Mouse (Mus musculus) CH12.LX (cell line): ENCODE measurements around the gene Cap1. TPM values are rescaled to one million over a fixed set of nuclear protein-coding genes. Genes with fewer than 3 reads are reported as not detected.

ENCODE experiments used
- DNase-seq: peaks from one replicate; pipeline ENCODE4 v3.0.0-alpha.2; 2013; ENCODE audit errors: extremely low read depth
- H3K27ac ChIP-seq: 2 replicates; pipeline ENCODE4 v1.5.1; 2012; ENCODE audit warnings: low read depth, mild to moderate bottlenecking, control low read depth, moderate library complexity; ENCODE audit not compliant: insufficient read depth
- H3K27me3 ChIP-seq: replicated peaks from 2 replicates; pipeline ENCODE3; 2012; ENCODE audit warnings: inconsistent platforms
- H3K36me3 ChIP-seq, 2 experiments: replicated peaks in 1 of 2; 2 replicates each; pipeline versions ENCODE3 to v1.6.1; 2012; ENCODE audit warnings: inconsistent platforms in 1 of 2, low read length in 1 of 2, mild to moderate bottlenecking in 1 of 2, mixed read lengths in 1 of 2, moderate library complexity in 1 of 2; ENCODE audit not compliant: control insufficient read depth in 1 of 2, insufficient read depth in 1 of 2
- H3K4me1 ChIP-seq, 2 experiments: 2 replicates each; pipeline ENCODE4 v1.6.1; 2012; ENCODE audit warnings: inconsistent platforms in 1 of 2, moderate library complexity in 1 of 2; ENCODE audit not compliant: insufficient read depth in 2 of 2, control insufficient read depth in 1 of 2
- H3K4me2 ChIP-seq: 2 replicates; pipeline ENCODE4 v1.6.1; 2012; ENCODE audit warnings: low read depth, mild to moderate bottlenecking, control low read depth; ENCODE audit not compliant: poor library complexity, insufficient read depth, severe bottlenecking
- H3K4me3 ChIP-seq, 3 experiments: fragments of 150-350 bp in 1 of 3; sonication (generic) in 1 of 3; replicated peaks in 1 of 3; 2 replicates each; pipeline versions ENCODE3 to v1.5.1; 2011 to 2012; ENCODE audit warnings: low read depth in 2 of 3, low read length in 2 of 3, mild to moderate bottlenecking in 2 of 3, moderate library complexity in 2 of 3, control low read depth in 1 of 3, improper control_type of control experiment in 1 of 3, inconsistent platforms in 1 of 3, mixed read lengths in 1 of 3; ENCODE audit not compliant: poor library complexity in 1 of 3
- H3K79me2 ChIP-seq: replicated peaks from 2 replicates; pipeline ENCODE4 v1.6.1; 2012; ENCODE audit warnings: mild to moderate bottlenecking, moderate library complexity; ENCODE audit not compliant: control insufficient read depth, poor library complexity, insufficient read depth, severe bottlenecking; ENCODE audit errors: extremely low read depth
- H3K9ac ChIP-seq: 2 replicates; pipeline ENCODE4 v1.6.1; 2012; ENCODE audit warnings: low read depth, mild to moderate bottlenecking, control low read depth, moderate library complexity; ENCODE audit not compliant: insufficient read depth
- H3K9me3 ChIP-seq: replicated peaks from 2 replicates; pipeline ENCODE3; 2012; ENCODE audit warnings: low read length, inconsistent platforms, mixed read lengths
- BHLHE40 ChIP-seq: IDR thresholded peaks from 2 replicates; pipeline ENCODE4 v1.6.1; 2011; ENCODE audit warnings: mild to moderate bottlenecking, low read depth, low read length, improper control_type of control experiment
- CTCF ChIP-seq, 2 experiments: IDR thresholded peaks in 1 of 2; conservative IDR thresholded peaks in 1 of 2; 2 replicates each; pipeline ENCODE4 v1.5.1; 2011 to 2012; ENCODE audit warnings: low read depth in 2 of 2, low read length in 2 of 2, improper control_type of control experiment in 1 of 2, inconsistent platforms in 1 of 2, mild to moderate bottlenecking in 1 of 2, moderate library complexity in 1 of 2
- ELF1 ChIP-seq: IDR thresholded peaks from 2 replicates; pipeline ENCODE4 v1.6.1; 2014; ENCODE audit warnings: low read depth, mild to moderate bottlenecking, inconsistent platforms, low read length, improper control_type of control experiment
- ETS1 ChIP-seq: conservative IDR thresholded peaks from 2 replicates; pipeline ENCODE4 v1.6.1; 2012; ENCODE audit warnings: low read depth, mild to moderate bottlenecking, inconsistent platforms, low read length, improper control_type of control experiment, moderate library complexity
- JUN ChIP-seq: IDR thresholded peaks from 2 replicates; pipeline ENCODE4 v1.6.1; 2011; ENCODE audit warnings: low read depth, mild to moderate bottlenecking, low read length, improper control_type of control experiment, moderate library complexity; ENCODE audit not compliant: insufficient read depth
- MAX ChIP-seq: IDR thresholded peaks from 2 replicates; pipeline ENCODE4 v1.6.1; 2011; ENCODE audit warnings: low read length, improper control_type of control experiment
- MXI1 ChIP-seq: IDR thresholded peaks from 2 replicates; pipeline ENCODE4 v1.6.1; 2011; ENCODE audit warnings: mild to moderate bottlenecking, low read depth, low read length, improper control_type of control experiment
- PAX5 ChIP-seq: IDR thresholded peaks from 2 replicates; pipeline ENCODE4 v1.6.1; 2012; ENCODE audit warnings: low read length, inconsistent platforms, mixed read lengths
- RAD21 ChIP-seq: IDR thresholded peaks from 2 replicates; pipeline ENCODE4 v1.6.1; 2011; ENCODE audit warnings: low read depth, mild to moderate bottlenecking, low read length, improper control_type of control experiment, moderate library complexity
- SMC3 ChIP-seq: IDR thresholded peaks from 2 replicates; pipeline ENCODE4 v1.6.1; 2011; ENCODE audit warnings: low read depth, low read length, improper control_type of control experiment
- dilution Hi-C: fragments of 300-500 bp; cut with MboI; formaldehyde crosslinking; loops from 2 replicates; pipeline ENCODE4 v1.14.3; 2020; ENCODE audit warnings: low sequenced_read_pairs; ENCODE audit not compliant: extremely low pct_unique_long_range_greater_than_20kb, extremely low pct_ligation_motif_present
- in situ Hi-C: fragments of 300-500 bp; cut with MboI; formaldehyde crosslinking; loops from 3 replicates; pipeline ENCODE4 v1.14.3; 2019; ENCODE audit warnings: low sequenced_read_pairs, low pct_ligation_motif_present, low pct_unique_long_range_greater_than_20kb, mixed read lengths
- polyA plus RNA-seq: library from polyadenylated mRNA; unstranded; fragments of >175 nt; gene quantifications from 2 replicates; pipeline ENCODE4 v1.2.1, GENCODE M21; 2012; ENCODE audit warnings: low read depth; ENCODE audit not compliant: insufficient read length
- total RNA-seq, 2 experiments: library from RNA; depleted of rRNA; stranded (reverse); fragments of 300-350 nt in 1 of 2; fragments of >200 nt in 1 of 2; gene quantifications; 2 replicates each; pipeline ENCODE4 v1.2.3; 2012 to 2014

The Cap1 gene
- total and polyA plus RNA-seq, 3 experiments, result 118 to 195 (median 159) TPM

DNA sequence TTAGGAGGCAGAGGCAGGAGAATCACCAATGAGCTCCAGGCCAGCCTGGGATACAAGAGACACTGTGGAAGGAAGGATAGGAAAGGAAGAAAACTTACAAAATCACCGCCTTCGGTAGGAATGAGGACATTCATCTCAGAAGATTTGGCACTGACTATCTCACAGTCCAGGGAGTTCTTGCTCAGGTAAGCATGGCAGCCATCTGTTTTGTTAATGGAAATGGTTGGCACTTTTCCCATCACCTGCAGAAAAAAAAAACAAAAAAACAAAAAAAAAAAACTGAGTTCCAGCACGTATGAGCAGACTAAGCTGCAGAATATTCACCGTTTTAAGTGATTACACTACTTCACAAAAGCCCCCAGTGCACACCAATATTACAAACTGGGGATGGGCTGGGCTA lies 24.0 kb downstream of the Cap1 start:
- H3K9ac ChIP-seq, result no peak overlapping the region
- no peak overlapping the region for H3K27ac ChIP-seq
- no peaks in the 10 kb centered on the region for H3K27me3 ChIP-seq
- dilution Hi-C loops, result no loop called here
- no peak for DNase-seq
- no peak for TF ChIP-seq PAX5
- H3K36me3 ChIP-seq, result peaks cover 80 to 87% of the 10 kb centered on the region in 2 experiments
- no peaks in the 10 kb centered on the region for H3K79me2 ChIP-seq
- in situ Hi-C loops, result no loop called here
- H3K4me3 ChIP-seq, result no peak overlapping the region
- H3K4me1 ChIP-seq, result no peaks in the 10 kb centered on the region
- no peak overlapping the region for H3K4me2 ChIP-seq
- no peaks in the 10 kb centered on the region for H3K9me3 ChIP-seq

GRCm38 (mm10) chr4:122859096-122859674 lies 26.7 kb downstream of the Cap1 start:
- in situ Hi-C loops, result no loop called here
- no peak overlapping the region for H3K27ac ChIP-seq
- H3K4me3 ChIP-seq, result no peak overlapping the region
- H3K36me3 ChIP-seq, result peaks cover 79 to 88% of the 10 kb centered on the region in 2 experiments
- no peak overlapping the region for H3K9ac ChIP-seq
- H3K4me2 ChIP-seq, result no peak overlapping the region
- DNase-seq, result no peak
- no peaks in the 10 kb centered on the region for H3K79me2 ChIP-seq
- H3K9me3 ChIP-seq, result no peaks in the 10 kb centered on the region
- no peaks in the 10 kb centered on the region for H3K27me3 ChIP-seq
- H3K4me1 ChIP-seq, result peaks cover 0 to 22% of the 10 kb centered on the region in 2 experiments; a peak in 2 of 4 replicates
- dilution Hi-C loops, result no loop called here
- no peak for TF ChIP-seq ELF1
- no peak for TF ChIP-seq BHLHE40
- no peak for TF ChIP-seq MAX
- no peak for TF ChIP-seq ETS1
- TF ChIP-seq CTCF (conservative IDR thresholded peaks at IDR 0.05 in 1 of 2, IDR thresholded peaks at IDR 0.05 in 1 of 2; ENCODE audit: low read depth in 2 of 2, low read length in 2 of 2), result no peak
- TF ChIP-seq MXI1, result no peak
- no peak for TF ChIP-seq JUN

GRCm38 (mm10) chr4:122857909-122858308 lies 27.9 kb downstream of the Cap1 start:
- H3K9me3 ChIP-seq, result no peaks in the 10 kb centered on the region
- H3K36me3 ChIP-seq, result peaks cover 71 to 83% of the 10 kb centered on the region in 2 experiments
- dilution Hi-C loops (no loop called here), in situ Hi-C loops (no loop called here)
- no peaks in the 10 kb centered on the region for H3K27me3 ChIP-seq
- H3K27ac ChIP-seq, result no peak overlapping the region
- DNase-seq, result no peak
- no peak overlapping the region for H3K9ac ChIP-seq
- TF ChIP-seq RAD21 (peak; percentile 47), SMC3 (peak; percentile 43), BHLHE40 (no peak), CTCF (conservative IDR thresholded peaks at IDR 0.05 in 1 of 2, IDR thresholded peaks at IDR 0.05 in 1 of 2; ENCODE audit: low read depth in 2 of 2, low read length in 2 of 2) (peak in 1 of 2 experiments; percentile 64; a peak in 2 of 4 replicates)
- no peak overlapping the region for H3K4me2 ChIP-seq
- H3K4me1 ChIP-seq, result peaks cover 6 to 35% of the 10 kb centered on the region in 2 experiments
- no peak overlapping the region for H3K4me3 ChIP-seq
- no peaks in the 10 kb centered on the region for H3K79me2 ChIP-seq
